Mouse (Mus musculus): Measurements from ENCODE around the gene Cdhr1. TPM values are rescaled to one million over a fixed set of nuclear protein-coding genes. Genes with fewer than 3 reads are reported as not detected.
A peak's percentile ranks its signal among the peaks of the same experiment; 100 is the strongest.

Cdhr1 gene
- polyA plus RNA-seq, 1 experiment from 2014 or later: 3.3 TPM

DNA sequence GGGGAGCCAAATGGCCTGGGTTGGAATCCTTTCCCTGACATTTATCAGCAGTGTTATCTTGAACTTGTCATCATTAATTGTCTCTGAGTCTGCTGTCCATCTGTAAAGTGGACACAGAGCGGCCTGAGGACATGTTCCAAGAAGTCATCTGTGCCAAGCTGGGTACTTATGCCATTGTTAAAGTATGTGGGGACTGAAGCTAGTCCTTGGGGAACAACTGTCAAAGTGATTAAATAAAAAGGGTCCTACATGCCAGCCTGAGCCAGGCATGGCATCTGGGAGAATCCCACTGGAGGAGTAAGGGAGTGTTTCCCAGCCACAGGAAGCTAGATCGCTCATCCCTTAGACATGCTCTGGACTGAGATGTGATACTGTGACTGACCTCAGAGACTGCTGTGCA is 12.3 kb upstream of the Cdhr1 start:
- Histone ChIP-seq H3K27me3 (no peaks in the 10 kb centered on the region), H3K36me3 (no peaks in the 10 kb centered on the region), H3K4me1 (replicated peaks) (peaks cover 5% of the 10 kb centered on the region; the same call in 1 of the 2 replicates), H3K9ac (no peak overlapping the region), H3K4me3 (no peak overlapping the region), H3K27ac (replicated peaks) (no peak overlapping the region), H3K4me2 (no peak overlapping the region), H3K9me3 (no peaks in the 10 kb centered on the region)
- WGBS: 81% methylated on average over 2 of the region's 2 CpGs
- 0 out of 2 replicates have a peak, but pooled peaks have one; percentile 38 for ATAC-seq (ENCODE audit: low FRiP score, low read depth)

DNA sequence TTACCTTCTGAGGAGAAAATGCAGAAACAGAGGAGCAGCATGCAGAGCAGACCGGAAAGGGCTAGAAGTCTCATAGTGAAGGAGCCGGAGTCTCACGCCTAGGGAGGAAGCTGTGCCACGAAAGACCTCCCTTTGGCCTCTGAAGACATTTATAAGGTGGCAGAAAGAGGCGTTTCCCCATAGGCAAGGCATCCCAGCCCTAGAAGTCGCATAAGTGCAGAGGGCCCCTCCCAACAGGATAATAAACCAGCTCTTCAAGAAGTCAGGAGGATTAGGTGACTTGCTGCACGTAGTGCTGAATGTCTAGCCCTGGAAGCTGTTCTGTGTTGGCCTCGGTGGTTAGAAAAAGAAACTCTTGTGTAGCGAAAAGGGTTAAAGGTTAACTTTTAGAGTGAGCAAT is 11.8 kb upstream of the Cdhr1 start:
- no peak overlapping the region for H3K27ac ChIP-seq (replicated peaks)
- no peak overlapping the region for H3K4me3 ChIP-seq
- no peaks in the 10 kb centered on the region for H3K36me3 ChIP-seq
- 71% methylated on average over 9 of the region's 9 CpGs for WGBS
- peaks cover 5% of the 10 kb centered on the region; the same call in 1 of the 2 replicates for H3K4me1 ChIP-seq (replicated peaks)
- no peaks in the 10 kb centered on the region for H3K9me3 ChIP-seq
- no peak overlapping the region for H3K9ac ChIP-seq
- ATAC-seq (ENCODE audit: low FRiP score, low read depth): no peak
- no peak overlapping the region for H3K4me2 ChIP-seq
- no peaks in the 10 kb centered on the region for H3K27me3 ChIP-seq

DNA sequence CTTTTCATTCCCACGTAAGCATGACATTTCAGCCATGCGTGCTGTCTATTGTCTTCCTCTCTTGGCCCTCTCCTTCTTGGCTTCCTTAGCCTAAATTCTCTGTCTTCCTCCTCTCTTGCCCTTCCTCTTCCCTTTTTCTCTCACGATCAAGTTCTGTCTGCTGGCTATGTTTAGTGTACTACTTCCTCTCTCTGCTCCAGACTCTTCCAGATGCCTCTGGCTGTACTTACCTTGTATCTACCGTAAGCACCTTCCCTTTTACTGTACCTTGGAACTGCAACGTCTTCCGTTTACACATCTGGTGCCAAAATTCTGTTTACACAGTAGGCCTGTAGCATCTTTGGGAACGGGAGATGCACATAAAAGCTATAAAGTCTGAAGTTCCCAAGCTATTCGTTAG is 11.3 kb upstream of the Cdhr1 start:
- H3K9me3 ChIP-seq: no peaks in the 10 kb centered on the region
- H3K27me3 ChIP-seq: no peaks in the 10 kb centered on the region
- H3K4me1 ChIP-seq (replicated peaks): peaks cover 5% of the 10 kb centered on the region; the same call in 1 of the 2 replicates
- H3K27ac ChIP-seq (replicated peaks): no peak overlapping the region
- ATAC-seq (ENCODE audit: low FRiP score, low read depth): no peak
- WGBS: 82% methylated on average over 8 of the region's 8 CpGs
- no peaks in the 10 kb centered on the region for H3K36me3 ChIP-seq
- no peak overlapping the region for H3K4me3 ChIP-seq
- H3K9ac ChIP-seq: no peak overlapping the region
- no peak overlapping the region for H3K4me2 ChIP-seq

DNA sequence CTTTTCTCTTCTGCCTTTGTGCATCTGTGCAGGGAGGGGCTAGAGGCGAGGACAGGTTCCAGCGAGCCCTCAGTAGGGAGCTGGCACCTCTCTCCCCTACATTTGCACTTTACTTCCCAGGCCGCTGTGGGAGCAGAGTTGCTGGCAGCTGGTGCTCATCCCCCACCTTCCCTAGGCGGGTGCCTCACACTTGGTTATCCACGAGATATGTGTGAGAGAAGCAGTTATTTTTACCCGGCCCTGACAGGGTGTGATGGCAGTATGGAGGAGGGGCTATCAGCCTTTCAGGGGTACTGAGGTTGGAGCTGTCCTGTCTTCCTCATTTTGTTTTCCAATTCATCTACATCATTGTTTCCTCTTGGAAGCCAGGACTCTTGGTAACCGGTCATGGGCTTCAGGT is 7.7 kb upstream of the Cdhr1 start:
- H3K27ac ChIP-seq (replicated peaks): no peak overlapping the region
- no peak for ATAC-seq (ENCODE audit: low FRiP score, low read depth)
- H3K4me2 ChIP-seq: no peak overlapping the region
- no peaks in the 10 kb centered on the region for H3K36me3 ChIP-seq
- 34% methylated on average over 7 of the region's 7 CpGs for WGBS
- H3K4me3 ChIP-seq: no peak overlapping the region
- H3K4me1 ChIP-seq (replicated peaks): peaks cover 5% of the 10 kb centered on the region; the same call in 1 of the 2 replicates
- H3K9me3 ChIP-seq: no peaks in the 10 kb centered on the region
- H3K9ac ChIP-seq: no peak overlapping the region
- H3K27me3 ChIP-seq: no peaks in the 10 kb centered on the region

DNA sequence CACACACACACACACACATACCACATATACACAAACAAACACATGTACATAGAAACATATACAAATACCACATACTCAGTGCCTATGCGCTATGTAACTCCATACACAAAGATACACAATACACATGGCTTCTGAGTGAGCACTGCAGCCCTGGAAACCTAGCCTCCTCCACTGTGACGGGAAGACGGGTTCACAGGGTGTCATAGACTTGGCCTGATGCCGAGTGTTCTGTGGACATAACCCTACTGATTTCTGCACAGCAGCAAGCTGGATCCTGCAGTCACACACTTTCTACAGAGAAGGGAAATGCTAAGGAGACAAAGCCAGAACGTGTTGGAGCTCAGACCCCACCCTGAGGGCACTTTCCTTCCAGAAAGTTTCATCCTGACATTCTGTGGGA is 6.6 kb upstream of the Cdhr1 start:
- peaks cover 5% of the 10 kb centered on the region; the same call in 1 of the 2 replicates for H3K4me1 ChIP-seq (replicated peaks)
- H3K27ac ChIP-seq (replicated peaks): no peak overlapping the region
- WGBS: 60% methylated on average over 5 of the region's 5 CpGs
- H3K4me3 ChIP-seq: no peak overlapping the region
- no peaks in the 10 kb centered on the region for H3K9me3 ChIP-seq
- no peak overlapping the region for H3K9ac ChIP-seq
- H3K27me3 ChIP-seq: no peaks in the 10 kb centered on the region
- H3K36me3 ChIP-seq: no peaks in the 10 kb centered on the region
- ATAC-seq (ENCODE audit: low FRiP score, low read depth): no peak
- H3K4me2 ChIP-seq: no peak overlapping the region

DNA sequence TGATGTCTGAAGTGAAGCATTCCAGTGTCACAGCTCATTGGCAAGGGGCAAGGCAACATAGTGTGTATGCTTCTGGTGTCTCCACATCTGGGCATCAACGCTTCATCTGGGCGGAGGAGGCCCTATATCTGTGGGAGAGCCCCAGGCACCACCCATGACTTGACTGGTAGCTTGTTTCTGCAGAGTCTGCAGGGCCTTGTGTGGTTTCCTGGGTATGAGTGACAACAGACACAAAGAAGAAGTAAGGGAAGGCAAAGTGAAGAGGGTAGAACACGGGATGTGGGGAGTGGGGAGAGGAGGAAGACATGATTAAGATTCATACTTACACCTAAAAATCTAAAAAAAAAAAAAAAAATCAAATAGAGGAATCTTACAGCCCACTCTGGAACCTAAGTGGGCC is 4.3 kb upstream of the Cdhr1 start:
- no peak overlapping the region for H3K9ac ChIP-seq
- H3K36me3 ChIP-seq: no peaks in the 10 kb centered on the region
- WGBS: 83% methylated on average over 3 of the region's 3 CpGs
- H3K4me3 ChIP-seq: no peak overlapping the region
- no peak overlapping the region for H3K4me2 ChIP-seq
- ATAC-seq (ENCODE audit: low FRiP score, low read depth): no peak
- no peaks in the 10 kb centered on the region for H3K9me3 ChIP-seq
- H3K27me3 ChIP-seq: peaks cover 8% of the 10 kb centered on the region; the same call in 1 of the 2 replicates
- H3K27ac ChIP-seq (replicated peaks): no peak overlapping the region
- peaks cover 17% of the 10 kb centered on the region for H3K4me1 ChIP-seq (replicated peaks)

DNA sequence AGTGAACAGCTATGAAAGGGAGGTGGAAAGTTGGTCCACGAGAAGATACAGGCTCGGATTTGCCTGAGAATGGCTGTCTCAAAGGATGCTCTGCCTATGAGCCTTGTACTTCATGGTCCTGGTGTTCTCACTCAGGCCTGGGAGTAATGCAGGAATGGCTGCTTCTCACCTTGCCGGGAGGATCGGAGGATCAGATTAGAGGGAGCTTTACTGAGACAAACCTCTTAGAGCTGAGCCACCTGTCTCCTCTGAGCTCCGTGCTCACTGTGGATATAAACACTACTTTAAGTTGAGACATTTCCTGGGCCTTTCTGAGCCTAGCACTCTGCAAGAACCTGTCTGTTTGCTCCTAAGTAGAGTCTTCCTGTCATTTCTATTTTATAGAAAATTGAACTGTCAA is 3.4 kb upstream of the Cdhr1 start:
- 80% methylated on average over 5 of the region's 5 CpGs for WGBS

DNA sequence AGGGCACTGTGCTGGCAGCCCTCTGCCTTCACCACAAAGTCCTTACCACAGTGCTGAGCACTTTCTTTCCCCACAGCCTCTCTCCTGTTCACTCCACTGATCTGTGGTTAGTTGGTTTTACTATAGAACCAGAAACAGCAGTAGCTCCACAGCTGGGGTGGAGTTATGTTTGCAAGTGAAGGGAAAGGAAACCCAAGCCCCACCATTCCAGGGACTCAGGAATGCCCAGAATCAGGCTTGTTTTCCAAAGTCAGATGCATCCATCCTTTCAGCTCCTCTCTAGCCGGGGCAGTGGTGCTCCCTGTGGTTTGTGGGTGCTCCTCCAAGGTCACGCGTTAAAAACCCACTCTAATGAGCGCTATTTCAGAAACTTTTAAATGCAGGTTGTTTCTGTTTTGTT is 2.6 kb downstream of the Cdhr1 start:
- H3K9ac ChIP-seq: no peak overlapping the region
- ATAC-seq (ENCODE audit: low FRiP score, low read depth): no peak
- no peak overlapping the region for H3K4me3 ChIP-seq
- peaks cover 12% of the 10 kb centered on the region; the same call in 1 of the 2 replicates for H3K4me1 ChIP-seq (replicated peaks)
- WGBS: 84% methylated on average over 4 of the region's 4 CpGs
- no peaks in the 10 kb centered on the region for H3K9me3 ChIP-seq
- no peak overlapping the region for H3K4me2 ChIP-seq
- H3K27ac ChIP-seq (replicated peaks): no peak overlapping the region
- peaks cover 14% of the 10 kb centered on the region; the same call in 1 of the 2 replicates for H3K27me3 ChIP-seq
- H3K36me3 ChIP-seq: no peaks in the 10 kb centered on the region

More for the DNA sequence above, 3.4 kb upstream of the Cdhr1 start:
- no peak overlapping the region for H3K4me2 ChIP-seq
- H3K9ac ChIP-seq: no peak overlapping the region
- H3K4me3 ChIP-seq: no peak overlapping the region
- H3K4me1 ChIP-seq (replicated peaks): peaks cover 17% of the 10 kb centered on the region
- H3K27ac ChIP-seq (replicated peaks): no peak overlapping the region
- peaks cover 14% of the 10 kb centered on the region; the same call in 1 of the 2 replicates for H3K27me3 ChIP-seq
- no peak for ATAC-seq (ENCODE audit: low FRiP score, low read depth)
- no peaks in the 10 kb centered on the region for H3K9me3 ChIP-seq
- H3K36me3 ChIP-seq: no peaks in the 10 kb centered on the region

DNA sequence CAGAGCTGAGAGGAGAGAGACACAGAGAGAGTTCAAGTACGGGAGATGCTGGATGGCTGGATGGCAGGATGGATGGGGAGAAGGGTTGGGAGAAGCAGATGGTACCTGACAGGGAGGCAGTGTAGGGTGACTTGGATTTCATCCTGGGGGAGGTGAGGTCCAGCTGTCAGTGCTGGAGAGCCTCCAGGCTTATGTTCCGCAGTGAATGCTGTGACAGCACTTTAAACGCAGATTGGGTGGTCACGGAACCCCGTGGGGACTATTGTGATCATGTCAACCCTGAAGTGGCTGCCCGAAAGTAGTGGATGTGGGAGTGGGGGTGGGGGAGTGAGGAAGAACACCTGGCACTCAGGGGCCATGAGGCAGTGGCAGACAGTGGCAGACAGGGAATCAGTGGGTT is 3.7 kb downstream of the Cdhr1 start:
- no peak overlapping the region for H3K27ac ChIP-seq (replicated peaks)
- H3K4me3 ChIP-seq: no peak overlapping the region
- WGBS: 52% methylated on average over 6 of the region's 6 CpGs
- no peaks in the 10 kb centered on the region for H3K9me3 ChIP-seq
- H3K36me3 ChIP-seq: no peaks in the 10 kb centered on the region
- peaks cover 12% of the 10 kb centered on the region; the same call in 1 of the 2 replicates for H3K4me1 ChIP-seq (replicated peaks)
- peaks cover 12% of the 10 kb centered on the region; the same call in 1 of the 2 replicates for H3K27me3 ChIP-seq
- no peak for ATAC-seq (ENCODE audit: low FRiP score, low read depth)
- no peak overlapping the region for H3K4me2 ChIP-seq
- no peak overlapping the region for H3K9ac ChIP-seq

DNA sequence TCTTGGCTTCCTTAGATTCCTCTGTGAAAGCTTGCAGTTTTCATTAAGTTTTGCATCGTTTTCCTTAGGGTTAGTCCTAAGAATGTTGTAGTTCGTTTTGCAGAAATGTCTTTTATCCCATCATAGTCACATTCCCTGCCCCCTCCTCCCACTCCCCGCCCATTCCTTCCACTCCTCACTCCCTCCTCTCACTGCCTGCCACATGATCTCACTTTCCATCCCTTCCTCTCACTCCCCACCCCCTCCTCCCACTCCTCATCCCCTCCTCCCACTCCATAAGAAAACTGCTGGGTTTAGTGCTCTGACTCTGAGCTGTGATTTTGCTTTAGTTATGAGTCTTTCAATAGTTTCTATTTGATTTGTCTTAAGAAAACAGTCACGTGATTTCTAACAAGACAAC is 14.4 kb downstream of the Cdhr1 start:
- no peak overlapping the region for H3K4me3 ChIP-seq
- no peak overlapping the region for H3K4me2 ChIP-seq
- no peaks in the 10 kb centered on the region for H3K4me1 ChIP-seq (replicated peaks)
- H3K9ac ChIP-seq: no peak overlapping the region
- 42% methylated on average over 4 of the region's 4 CpGs for WGBS
- H3K36me3 ChIP-seq: no peaks in the 10 kb centered on the region
- ATAC-seq (ENCODE audit: low FRiP score, low read depth): no peak
- H3K9me3 ChIP-seq: no peaks in the 10 kb centered on the region
- no peaks in the 10 kb centered on the region for H3K27me3 ChIP-seq
- H3K27ac ChIP-seq (replicated peaks): no peak overlapping the region

DNA sequence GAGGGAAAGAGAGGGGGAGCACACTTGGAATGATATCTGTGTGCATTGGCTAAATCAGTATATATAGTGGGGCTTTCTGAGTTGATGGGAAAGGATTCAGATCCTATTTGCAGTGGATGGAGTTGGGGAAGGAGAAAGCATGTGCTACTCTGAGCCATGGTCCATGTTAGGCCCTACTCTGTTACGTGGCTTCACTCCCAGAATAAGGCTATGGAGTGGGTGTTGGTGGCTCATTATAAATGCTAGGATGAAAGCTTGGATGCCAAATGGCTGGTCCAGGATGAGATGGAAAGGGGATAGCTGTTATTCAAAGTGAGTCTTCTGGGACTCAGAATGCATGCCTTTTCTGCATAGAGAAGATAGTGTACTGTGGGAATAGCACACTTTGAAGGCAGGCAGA is 17.4 kb downstream of the Cdhr1 start:
- Histone ChIP-seq H3K27me3 (no peaks in the 10 kb centered on the region), H3K9ac (no peak overlapping the region), H3K9me3 (no peaks in the 10 kb centered on the region), H3K4me2 (no peak overlapping the region), H3K4me3 (no peak overlapping the region), H3K36me3 (no peaks in the 10 kb centered on the region), H3K27ac (replicated peaks) (no peak overlapping the region), H3K4me1 (replicated peaks) (no peaks in the 10 kb centered on the region)
- WGBS: 92% methylated on average over 1 of the region's 1 CpGs
- ATAC-seq (ENCODE audit: low FRiP score, low read depth): no peak

DNA sequence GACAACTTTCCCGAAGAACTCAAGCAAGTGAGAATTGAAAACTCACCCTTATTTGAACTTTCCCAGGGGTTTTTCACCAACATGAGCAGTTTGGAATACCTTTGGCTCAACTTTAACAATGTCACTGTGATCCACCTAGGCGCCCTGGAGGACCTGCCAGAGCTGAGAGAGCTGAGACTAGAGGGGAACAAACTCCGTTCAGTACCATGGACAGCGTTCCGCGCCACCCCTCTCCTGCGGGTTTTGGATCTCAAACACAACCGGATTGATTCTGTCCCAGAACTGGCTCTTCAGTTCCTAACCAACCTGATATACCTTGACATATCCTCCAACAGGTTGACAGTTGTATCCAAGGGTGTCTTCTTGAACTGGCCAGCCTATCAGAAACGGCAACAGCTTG is 29.6 kb downstream of the Cdhr1 start:
- WGBS: 25% methylated on average over 9 of the region's 9 CpGs
- H3K9ac ChIP-seq: no peak overlapping the region

DNA sequence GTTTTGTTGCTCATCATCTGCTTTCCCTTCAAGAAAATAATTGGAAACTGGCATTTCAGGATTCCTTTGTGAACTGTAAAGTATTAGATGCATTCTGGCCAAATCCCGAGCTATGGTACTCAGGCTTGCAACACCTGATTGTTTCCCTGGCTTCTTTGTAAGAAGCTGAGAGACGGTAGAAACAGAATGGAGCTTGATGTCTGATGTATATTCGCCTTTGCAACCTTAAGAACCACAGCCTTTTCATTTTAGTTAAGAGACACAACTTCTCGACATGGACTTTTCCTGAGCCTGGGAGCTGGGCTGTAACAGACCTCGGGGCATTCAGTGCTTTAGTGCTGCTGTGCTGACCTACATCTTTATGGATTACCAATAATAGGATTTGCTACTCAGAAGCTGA is 30.5 kb downstream of the Cdhr1 start, which contains the start of gene Lrit2:
Gene Lrit2, plus strand, starts transcription at position 301 of the 400 bp plus-strand sequence.
- Histone ChIP-seq H3K4me3 (no peak within 1 kb of the TSS), H3K9me3 (no peaks in the 10 kb centered on the region), H3K36me3 (no peaks in the 10 kb centered on the region), H3K27me3 (no peaks in the 10 kb centered on the region), H3K4me1 (replicated peaks) (no peaks in the 10 kb centered on the region), H3K27ac (replicated peaks) (no peak within 1 kb of the TSS), H3K9ac (no peak within 1 kb of the TSS), H3K4me2 (no peak within 1 kb of the TSS)
- WGBS: 82% methylated on average over 5 of the region's 5 CpGs
- ATAC-seq (ENCODE audit: low FRiP score, low read depth): no peak

More for the DNA sequence above, 29.6 kb downstream of the Cdhr1 start:
- Histone ChIP-seq H3K4me2 (no peak overlapping the region), H3K9me3 (no peaks in the 10 kb centered on the region), H3K27ac (replicated peaks) (no peak overlapping the region), H3K4me3 (no peak overlapping the region), H3K4me1 (replicated peaks) (no peaks in the 10 kb centered on the region), H3K27me3 (no peaks in the 10 kb centered on the region), H3K36me3 (no peaks in the 10 kb centered on the region)
- ATAC-seq (ENCODE audit: low FRiP score, low read depth): no peak

All from hindbrain, embryonic 15.5 days (tissue).